Mouse (Mus musculus): ENCODE data around the gene Apob. TPM values are rescaled to one million over a fixed set of nuclear protein-coding genes. Genes with fewer than 3 reads are reported as not detected.

Apob gene
- polyA plus RNA-seq (2015; fragmentation: Nextera tagmentation; extraction: Ambion mirVana): 1.3 and 1.6 TPM in 2 replicates

DNA sequence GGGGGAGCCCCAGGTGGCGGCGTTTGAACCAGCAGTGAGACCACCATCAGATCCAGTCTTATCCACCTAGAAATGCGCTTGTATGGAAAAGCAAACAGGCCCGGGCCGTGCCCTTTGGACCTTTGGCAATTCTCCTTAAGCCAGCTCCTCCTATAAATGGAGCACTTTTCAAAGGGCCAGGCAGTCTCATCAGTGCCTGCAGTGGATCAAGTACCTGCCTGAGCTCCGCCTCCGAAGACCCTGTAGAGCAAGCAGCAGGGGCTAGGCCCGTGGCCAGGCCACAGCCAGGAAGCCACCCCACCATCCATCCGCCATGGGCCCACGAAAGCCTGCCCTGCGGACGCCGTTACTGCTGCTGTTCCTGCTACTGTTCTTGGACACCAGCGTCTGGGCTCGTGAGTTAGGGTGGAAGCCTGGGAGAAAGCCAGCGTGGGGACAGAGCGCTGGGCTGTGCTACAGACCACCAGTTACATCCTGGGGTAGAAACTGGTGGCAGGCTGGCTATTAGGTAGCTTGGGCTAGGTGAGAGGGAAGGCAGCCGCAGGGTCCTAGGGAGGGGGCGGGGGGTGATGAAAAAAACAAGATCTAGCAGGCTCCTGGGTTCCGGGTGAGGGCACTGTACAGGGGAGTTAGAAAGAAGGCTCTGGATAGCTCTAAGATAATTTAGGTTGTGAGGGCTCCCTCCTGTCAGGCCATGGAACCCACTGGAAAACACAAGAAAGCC is at the start of gene Apob:
Apob (plus strand) TSS at position 183 of the 724 bp plus-strand sequence.
- DNase-seq (ENCODE audit: low spot score) (peak; percentile 49), ATAC-seq (ENCODE audit: low FRiP score, low TSS enrichment) (peak; percentile 57; the same call in 1 of the 2 replicates)
- Histone ChIP-seq H3K27me3 (ENCODE audit: control insufficient read depth, insufficient read depth, low read length) (no peaks in the 10 kb centered on the region), H3K4me3 (ENCODE audit: low read depth, low read length) (no peak within 1 kb of the TSS), H3K4me1 (replicated peaks; ENCODE audit: control insufficient read depth, insufficient read depth) (no peaks in the 10 kb centered on the region), H3K36me3 (ENCODE audit: control insufficient read depth, insufficient read depth, low read length) (no peaks in the 10 kb centered on the region), H3K9me3 (ENCODE audit: control insufficient read depth, low read length) (no peaks in the 10 kb centered on the region), H3K27ac (replicated peaks) (no peak within 1 kb of the TSS), H3K9ac (ENCODE audit: low read length) (no peak within 1 kb of the TSS), H3K4me2 (replicated peaks; ENCODE audit: low read depth) (no peak within 1 kb of the TSS)
- 77% methylated on average over 20 of the region's 20 CpGs for WGBS
- no peak for TF ChIP-seq CTCF (IDR thresholded peaks at IDR 0.05; ENCODE audit: low read depth)
- no peak for TF ChIP-seq EP300 (optimal IDR thresholded peaks at IDR 0.05)

- Histone ChIP-seq H3K27me3 (ENCODE audit: control insufficient read depth, insufficient read depth, low read length) (no peaks in the 10 kb centered on the region), H3K27ac (replicated peaks) (no peak overlapping the region), H3K4me2 (replicated peaks; ENCODE audit: low read depth) (no peak overlapping the region), H3K9me3 (ENCODE audit: control insufficient read depth, low read length) (no peaks in the 10 kb centered on the region), H3K9ac (ENCODE audit: low read length) (no peak overlapping the region), H3K4me1 (replicated peaks; ENCODE audit: control insufficient read depth, insufficient read depth) (no peaks in the 10 kb centered on the region), H3K4me3 (ENCODE audit: low read depth, low read length) (no peak overlapping the region), H3K36me3 (ENCODE audit: control insufficient read depth, insufficient read depth, low read length) (no peaks in the 10 kb centered on the region)
- TF ChIP-seq EP300 (optimal IDR thresholded peaks at IDR 0.05) (no peak), CTCF (IDR thresholded peaks at IDR 0.05; ENCODE audit: low read depth) (no peak)
- no peak for DNase-seq (ENCODE audit: low spot score)
- no peak for ATAC-seq (ENCODE audit: low FRiP score, low TSS enrichment)
- WGBS: 48% methylated on average over 4 of the region's 4 CpGs
These were observed 45.0 kb upstream of the Apob start for GRCm38 (mm10) chr12:7932405-7932920.

DNA sequence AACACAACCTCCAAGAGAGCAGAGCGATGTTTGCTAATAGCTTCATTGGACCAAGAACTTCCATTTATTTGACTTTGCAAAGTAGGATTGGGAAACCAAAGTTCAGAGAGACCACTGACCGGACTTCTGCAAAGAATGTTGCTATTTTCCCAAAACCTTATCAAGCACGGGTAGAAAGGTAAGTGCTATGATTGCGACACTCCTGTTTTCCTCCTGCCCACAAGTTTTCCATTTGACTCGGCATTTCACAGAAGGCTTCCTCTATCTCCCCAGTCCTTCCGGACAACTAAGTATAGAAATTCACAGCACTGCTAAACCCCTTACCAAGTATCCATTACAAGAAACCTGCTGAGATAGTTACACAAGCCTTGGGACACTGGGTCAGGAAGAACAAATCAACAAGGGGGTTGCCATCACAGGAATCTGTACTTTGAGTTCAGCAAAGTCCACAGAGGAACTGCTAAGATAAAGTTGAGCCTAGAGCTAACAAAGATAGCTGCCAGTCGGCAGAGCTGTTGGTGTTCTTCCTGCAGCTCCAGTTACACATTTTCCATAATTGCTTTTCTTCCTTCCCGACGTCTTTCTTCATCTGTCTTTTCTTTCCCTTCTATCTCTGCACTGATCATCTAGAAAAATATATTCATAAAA is 27.2 kb upstream of the Apob start:
- Histone ChIP-seq H3K4me1 (replicated peaks; ENCODE audit: control insufficient read depth, insufficient read depth) (no peaks in the 10 kb centered on the region), H3K4me3 (ENCODE audit: low read depth, low read length) (no peak overlapping the region), H3K27ac (replicated peaks) (no peak overlapping the region), H3K27me3 (ENCODE audit: control insufficient read depth, insufficient read depth, low read length) (no peaks in the 10 kb centered on the region), H3K36me3 (ENCODE audit: control insufficient read depth, insufficient read depth, low read length) (no peaks in the 10 kb centered on the region), H3K9ac (ENCODE audit: low read length) (no peak overlapping the region), H3K9me3 (ENCODE audit: control insufficient read depth, low read length) (no peaks in the 10 kb centered on the region), H3K4me2 (replicated peaks; ENCODE audit: low read depth) (no peak overlapping the region)
- no peak for DNase-seq (ENCODE audit: low spot score)
- TF ChIP-seq CTCF (IDR thresholded peaks at IDR 0.05; ENCODE audit: low read depth) (no peak), EP300 (optimal IDR thresholded peaks at IDR 0.05) (no peak)
- ATAC-seq (ENCODE audit: low FRiP score, low TSS enrichment): no peak
- WGBS: 64% methylated on average over 9 of the region's 9 CpGs

DNA sequence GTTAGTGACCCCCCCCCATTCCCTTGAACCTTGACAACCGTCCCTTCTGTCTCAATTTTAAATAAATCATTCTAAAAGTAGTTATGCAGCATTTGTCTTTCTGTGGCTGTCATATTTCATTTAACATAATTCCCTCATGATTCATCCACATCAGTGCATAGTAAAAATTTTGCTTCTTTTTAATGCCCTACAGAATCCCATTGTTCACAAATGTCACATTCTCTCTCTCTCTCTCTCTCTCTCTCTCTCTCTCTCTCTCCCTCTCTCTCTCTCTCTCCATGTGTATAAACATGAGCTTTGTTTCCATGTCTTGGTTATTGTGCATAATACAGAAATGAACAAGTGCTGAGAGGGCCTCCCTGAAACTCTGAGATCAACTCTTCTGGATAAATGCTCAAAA is 18.6 kb upstream of the Apob start:
- no peaks in the 10 kb centered on the region for H3K9me3 ChIP-seq (ENCODE audit: control insufficient read depth, low read length)
- no peak overlapping the region for H3K27ac ChIP-seq (replicated peaks)
- no peak for DNase-seq (ENCODE audit: low spot score)
- ATAC-seq (ENCODE audit: low FRiP score, low TSS enrichment): no peak
- WGBS: 62% methylated on average over 1 of the region's 1 CpGs
- TF ChIP-seq CTCF (IDR thresholded peaks at IDR 0.05; ENCODE audit: low read depth) (no peak), EP300 (optimal IDR thresholded peaks at IDR 0.05) (no peak)
- H3K9ac ChIP-seq (ENCODE audit: low read length): no peak overlapping the region
- no peaks in the 10 kb centered on the region for H3K36me3 ChIP-seq (ENCODE audit: control insufficient read depth, insufficient read depth, low read length)
- no peak overlapping the region for H3K4me3 ChIP-seq (ENCODE audit: low read depth, low read length)
- no peak overlapping the region for H3K4me2 ChIP-seq (replicated peaks; ENCODE audit: low read depth)
- H3K4me1 ChIP-seq (replicated peaks; ENCODE audit: control insufficient read depth, insufficient read depth): no peaks in the 10 kb centered on the region
- no peaks in the 10 kb centered on the region for H3K27me3 ChIP-seq (ENCODE audit: control insufficient read depth, insufficient read depth, low read length)

DNA sequence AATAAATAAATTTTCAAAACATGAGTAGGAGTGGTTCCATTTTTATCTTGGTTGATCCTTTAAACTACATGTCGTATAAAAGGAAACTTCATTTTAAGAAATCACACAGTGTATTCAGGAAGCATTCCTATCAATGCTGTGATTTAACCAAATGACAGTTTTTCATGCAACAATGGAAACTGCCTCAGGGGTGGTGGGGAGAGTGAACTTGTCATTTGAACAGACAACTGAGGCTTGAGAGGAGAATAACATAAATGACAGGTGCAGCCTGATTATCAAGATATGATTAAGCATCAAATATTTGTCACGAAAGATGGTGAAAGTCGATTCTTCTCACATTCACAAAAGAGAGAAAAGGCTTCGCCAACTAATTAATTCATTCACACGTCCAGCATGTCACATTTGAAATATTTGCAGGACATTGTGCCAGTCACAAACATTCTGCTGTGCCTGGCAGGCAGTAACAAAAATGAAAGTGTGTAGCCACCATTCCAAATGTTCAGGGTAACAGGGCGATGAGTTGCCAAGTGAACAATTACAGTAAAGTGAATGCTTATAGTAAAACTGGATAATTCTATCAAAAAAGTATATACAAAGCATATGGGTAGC is 18.0 kb upstream of the Apob start:
- Histone ChIP-seq H3K4me2 (replicated peaks; ENCODE audit: low read depth) (no peak overlapping the region), H3K4me1 (replicated peaks; ENCODE audit: control insufficient read depth, insufficient read depth) (no peaks in the 10 kb centered on the region), H3K27me3 (ENCODE audit: control insufficient read depth, insufficient read depth, low read length) (no peaks in the 10 kb centered on the region), H3K27ac (replicated peaks) (no peak overlapping the region), H3K9me3 (ENCODE audit: control insufficient read depth, low read length) (no peaks in the 10 kb centered on the region), H3K4me3 (ENCODE audit: low read depth, low read length) (no peak overlapping the region), H3K9ac (ENCODE audit: low read length) (no peak overlapping the region), H3K36me3 (ENCODE audit: control insufficient read depth, insufficient read depth, low read length) (no peaks in the 10 kb centered on the region)
- DNase-seq (ENCODE audit: low spot score) (no peak), ATAC-seq (ENCODE audit: low FRiP score, low TSS enrichment) (no peak)
- no peak for TF ChIP-seq CTCF (IDR thresholded peaks at IDR 0.05; ENCODE audit: low read depth)
- TF ChIP-seq EP300 (optimal IDR thresholded peaks at IDR 0.05): no peak
- WGBS: 72% methylated on average over 6 of the region's 6 CpGs

Data from stomach, postnatal 0 days (tissue).